Mouse (Mus musculus): ENCODE results near the gene Tvp23a.
A peak's percentile ranks its signal among the peaks of the same experiment; 100 is the strongest.

Tvp23a gene

GRCm38 (mm10) chr16:10447264-10447594 is at the start of gene Tvp23a:
TSS of gene Tvp23a (minus strand) at chr16:10447362.
- no peak for TF ChIP-seq POU5F1 (IDR thresholded peaks at IDR 0.05; ENCODE audit: borderline replicate concordance, low read length)
- no peak for TF ChIP-seq CTCF (conservative IDR thresholded peaks at IDR 0.05; ENCODE audit: low read length)
- TF ChIP-seq NANOG (IDR thresholded peaks at IDR 0.05; ENCODE audit: borderline replicate concordance, low read length), result no peak
- Histone ChIP-seq H3K9me3 (ENCODE audit: low read length) (no peaks in the 10 kb centered on the region), H3K4me1 (replicated peaks; ENCODE audit: low read depth, low read length) (peaks cover 26% of the 10 kb centered on the region), H3K36me3 (ENCODE audit: insufficient read depth, low read length) (no peaks in the 10 kb centered on the region), H3K4me3 (replicated peaks; ENCODE audit: low read length) (peak within 1 kb of the TSS; percentile 78), H3K27me3 (ENCODE audit: insufficient read depth, low read length) (no peaks in the 10 kb centered on the region)

- no peaks in the 10 kb centered on the region for H3K9me3 ChIP-seq (ENCODE audit: low read length)
- H3K4me3 ChIP-seq (replicated peaks; ENCODE audit: low read length), result no peak overlapping the region
- peaks cover 52% of the 10 kb centered on the region for H3K27me3 ChIP-seq (ENCODE audit: insufficient read depth, low read length)
- no peaks in the 10 kb centered on the region for H3K36me3 ChIP-seq (ENCODE audit: insufficient read depth, low read length)
- H3K4me1 ChIP-seq (replicated peaks; ENCODE audit: low read depth, low read length), result no peaks in the 10 kb centered on the region
- TF ChIP-seq CTCF (conservative IDR thresholded peaks at IDR 0.05; ENCODE audit: low read length) (no peak), POU5F1 (IDR thresholded peaks at IDR 0.05; ENCODE audit: borderline replicate concordance, low read length) (no peak), NANOG (IDR thresholded peaks at IDR 0.05; ENCODE audit: borderline replicate concordance, low read length) (no peak)
These were observed 48.7 kb upstream of the Tvp23a start for GRCm38 (mm10) chr16:10495824-10496298.

DNA sequence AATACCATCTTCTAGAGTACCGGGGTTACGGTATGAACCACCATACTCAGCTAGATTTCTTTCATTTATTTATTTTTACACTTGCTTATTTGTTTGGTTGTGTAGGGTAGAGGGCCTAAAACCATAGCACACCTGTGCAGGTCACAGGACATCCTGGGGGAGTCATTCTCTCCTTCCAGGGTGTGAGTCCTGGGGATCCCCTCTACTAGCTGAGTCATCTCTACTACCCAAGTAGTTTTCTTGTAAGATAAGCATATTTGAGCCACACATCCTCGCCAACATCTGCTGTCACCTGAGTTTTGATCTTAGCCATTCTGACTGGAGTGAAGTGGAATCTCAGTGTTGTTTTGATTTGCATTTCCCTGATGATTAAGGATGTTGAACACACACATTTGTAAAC is 45.4 kb upstream of the Tvp23a start:
- no peaks in the 10 kb centered on the region for H3K36me3 ChIP-seq (ENCODE audit: insufficient read depth, low read length)
- H3K27me3 ChIP-seq (ENCODE audit: insufficient read depth, low read length), result peaks cover 63% of the 10 kb centered on the region
- TF ChIP-seq POU5F1 (IDR thresholded peaks at IDR 0.05; ENCODE audit: borderline replicate concordance, low read length) (no peak), NANOG (IDR thresholded peaks at IDR 0.05; ENCODE audit: borderline replicate concordance, low read length) (no peak), CTCF (conservative IDR thresholded peaks at IDR 0.05; ENCODE audit: low read length) (no peak)
- H3K9me3 ChIP-seq (ENCODE audit: low read length), result no peaks in the 10 kb centered on the region
- no peak overlapping the region for H3K4me3 ChIP-seq (replicated peaks; ENCODE audit: low read length)
- peaks cover 13% of the 10 kb centered on the region for H3K4me1 ChIP-seq (replicated peaks; ENCODE audit: low read depth, low read length)

DNA sequence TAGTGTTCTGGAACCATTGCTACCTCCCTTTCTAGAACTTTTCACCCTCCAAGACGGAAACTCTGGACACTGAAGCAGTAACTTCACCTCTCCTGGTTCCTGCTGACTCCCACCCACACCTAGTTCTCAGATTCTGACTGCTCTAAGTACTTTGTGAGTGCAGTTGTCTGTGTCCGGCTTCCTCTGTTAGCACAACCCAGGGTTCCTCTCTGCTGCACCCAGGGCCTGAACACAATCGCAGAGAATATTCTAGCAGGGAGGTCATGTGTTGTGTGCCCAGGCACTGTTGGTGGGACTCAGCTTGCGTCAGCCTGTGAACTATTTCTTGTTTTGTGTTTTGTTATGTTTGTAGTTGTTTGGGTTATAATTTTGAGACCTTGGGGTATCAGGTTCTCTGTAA is 44.6 kb upstream of the Tvp23a start:
- TF ChIP-seq NANOG (IDR thresholded peaks at IDR 0.05; ENCODE audit: borderline replicate concordance, low read length), result no peak
- no peak for TF ChIP-seq CTCF (conservative IDR thresholded peaks at IDR 0.05; ENCODE audit: low read length)
- TF ChIP-seq POU5F1 (IDR thresholded peaks at IDR 0.05; ENCODE audit: borderline replicate concordance, low read length), result no peak
- H3K4me3 ChIP-seq (replicated peaks; ENCODE audit: low read length), result no peak overlapping the region
- peaks cover 70% of the 10 kb centered on the region for H3K27me3 ChIP-seq (ENCODE audit: insufficient read depth, low read length)
- no peaks in the 10 kb centered on the region for H3K9me3 ChIP-seq (ENCODE audit: low read length)
- peaks cover 13% of the 10 kb centered on the region for H3K4me1 ChIP-seq (replicated peaks; ENCODE audit: low read depth, low read length)
- H3K36me3 ChIP-seq (ENCODE audit: insufficient read depth, low read length), result no peaks in the 10 kb centered on the region

- Histone ChIP-seq H3K9me3 (ENCODE audit: low read length) (no peaks in the 10 kb centered on the region), H3K27me3 (ENCODE audit: insufficient read depth, low read length) (peaks cover 65% of the 10 kb centered on the region), H3K36me3 (ENCODE audit: insufficient read depth, low read length) (no peaks in the 10 kb centered on the region), H3K4me3 (replicated peaks; ENCODE audit: low read length) (no peak overlapping the region), H3K4me1 (replicated peaks; ENCODE audit: low read depth, low read length) (peaks cover 13% of the 10 kb centered on the region)
- no peak for TF ChIP-seq NANOG (IDR thresholded peaks at IDR 0.05; ENCODE audit: borderline replicate concordance, low read length)
- no peak for TF ChIP-seq CTCF (conservative IDR thresholded peaks at IDR 0.05; ENCODE audit: low read length)
- TF ChIP-seq POU5F1 (IDR thresholded peaks at IDR 0.05; ENCODE audit: borderline replicate concordance, low read length), result no peak
These were observed 43.5 kb upstream of the Tvp23a start for GRCm38 (mm10) chr16:10490503-10491150.

DNA sequence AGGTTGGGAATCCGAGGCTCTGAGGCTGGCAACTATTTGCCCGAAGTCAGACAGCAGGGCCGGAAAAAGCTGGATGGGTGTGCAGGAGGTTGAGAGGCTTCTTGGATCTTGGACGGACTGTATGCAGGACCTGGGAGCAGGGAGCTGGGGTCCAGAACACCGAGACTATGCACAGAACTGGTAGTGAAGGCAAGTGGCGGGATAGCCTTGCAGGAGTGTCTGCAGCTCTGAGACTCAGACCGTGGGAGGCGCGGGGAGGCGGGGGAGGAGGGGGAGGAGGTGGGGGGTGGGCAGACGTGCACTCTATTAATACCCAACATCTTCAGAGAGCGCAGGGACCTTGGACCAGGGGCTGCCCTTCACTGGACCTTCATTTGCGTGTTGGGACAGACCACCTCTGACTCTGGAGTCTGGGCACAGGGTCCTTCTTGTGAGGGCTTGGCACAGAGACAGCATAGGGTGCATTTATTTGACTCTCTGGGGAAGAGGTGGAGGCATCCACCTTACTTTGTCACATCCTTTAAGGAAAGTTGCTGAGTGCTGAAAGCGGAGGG is 42.8 kb upstream of the Tvp23a start:
- Histone ChIP-seq H3K4me1 (replicated peaks; ENCODE audit: low read depth, low read length) (peaks cover 13% of the 10 kb centered on the region), H3K36me3 (ENCODE audit: insufficient read depth, low read length) (no peaks in the 10 kb centered on the region), H3K4me3 (replicated peaks; ENCODE audit: low read length) (peak overlapping the region; percentile 60), H3K27me3 (ENCODE audit: insufficient read depth, low read length) (peaks cover 61% of the 10 kb centered on the region), H3K9me3 (ENCODE audit: low read length) (no peaks in the 10 kb centered on the region)
- no peak for TF ChIP-seq NANOG (IDR thresholded peaks at IDR 0.05; ENCODE audit: borderline replicate concordance, low read length)
- no peak for TF ChIP-seq POU5F1 (IDR thresholded peaks at IDR 0.05; ENCODE audit: borderline replicate concordance, low read length)
- TF ChIP-seq CTCF (conservative IDR thresholded peaks at IDR 0.05; ENCODE audit: low read length), result no peak

DNA sequence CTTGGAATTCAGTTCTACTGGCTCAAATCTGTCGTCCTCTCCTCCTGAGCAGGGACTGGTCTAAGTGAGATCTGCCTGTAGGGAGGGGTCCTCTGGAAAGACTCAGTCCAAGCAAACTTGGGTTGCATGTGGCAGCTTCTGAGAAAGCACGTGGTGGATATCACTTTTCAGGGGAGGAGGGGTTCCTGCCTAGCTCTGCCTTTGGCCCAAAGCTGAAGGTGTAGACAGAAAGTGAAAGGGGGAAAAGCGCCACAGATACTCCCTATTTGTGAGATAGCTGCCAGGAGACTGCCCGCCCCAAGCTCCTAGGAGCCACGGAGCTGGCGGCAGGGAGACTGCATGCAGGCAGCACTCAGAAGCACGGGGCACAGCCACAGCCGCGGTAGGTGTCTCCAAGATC is 42.3 kb upstream of the Tvp23a start:
- Histone ChIP-seq H3K4me1 (replicated peaks; ENCODE audit: low read depth, low read length) (peaks cover 13% of the 10 kb centered on the region), H3K4me3 (replicated peaks; ENCODE audit: low read length) (peak overlapping the region; percentile 60), H3K27me3 (ENCODE audit: insufficient read depth, low read length) (peaks cover 60% of the 10 kb centered on the region), H3K9me3 (ENCODE audit: low read length) (no peaks in the 10 kb centered on the region), H3K36me3 (ENCODE audit: insufficient read depth, low read length) (no peaks in the 10 kb centered on the region)
- TF ChIP-seq NANOG (IDR thresholded peaks at IDR 0.05; ENCODE audit: borderline replicate concordance, low read length), result no peak
- TF ChIP-seq CTCF (conservative IDR thresholded peaks at IDR 0.05; ENCODE audit: low read length), result no peak
- TF ChIP-seq POU5F1 (IDR thresholded peaks at IDR 0.05; ENCODE audit: borderline replicate concordance, low read length), result no peak

DNA sequence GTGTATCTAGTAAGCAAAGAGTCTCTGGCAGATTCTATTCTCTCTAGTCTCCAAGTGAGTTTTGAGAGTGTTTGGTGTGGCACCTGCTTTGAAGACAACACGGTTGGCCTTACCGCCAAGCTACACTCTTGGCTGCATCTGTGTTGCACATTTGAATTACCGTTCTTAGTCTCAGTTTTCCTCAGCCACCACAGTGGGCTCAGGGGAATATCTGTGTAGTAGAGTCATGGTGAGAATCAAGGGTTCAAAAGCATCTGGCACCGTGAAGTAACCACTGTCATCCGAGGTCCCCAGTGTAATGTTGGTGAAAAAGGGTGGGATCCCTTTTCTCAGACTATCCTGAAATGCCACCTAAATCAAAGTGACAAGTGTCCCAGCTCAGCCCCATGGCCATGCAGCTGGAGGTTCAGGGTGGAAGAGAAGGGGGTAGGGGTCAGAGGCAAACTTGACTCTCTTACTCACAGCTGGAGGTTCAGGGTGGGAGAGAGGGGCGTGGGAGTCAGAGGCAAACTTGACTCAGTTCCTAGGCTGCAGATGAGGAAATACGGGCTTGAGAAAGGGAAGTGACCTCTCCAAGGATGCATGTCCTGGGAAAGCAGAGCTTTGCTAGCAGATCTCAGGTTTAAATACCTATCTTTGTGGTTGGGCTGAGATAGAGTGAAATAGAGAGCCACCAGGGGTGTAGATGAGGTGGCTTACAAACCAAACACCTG is 41.8 kb upstream of the Tvp23a start:
- Histone ChIP-seq H3K4me3 (replicated peaks; ENCODE audit: low read length) (no peak overlapping the region), H3K36me3 (ENCODE audit: insufficient read depth, low read length) (no peaks in the 10 kb centered on the region), H3K9me3 (ENCODE audit: low read length) (no peaks in the 10 kb centered on the region), H3K4me1 (replicated peaks; ENCODE audit: low read depth, low read length) (peaks cover 13% of the 10 kb centered on the region), H3K27me3 (ENCODE audit: insufficient read depth, low read length) (peaks cover 59% of the 10 kb centered on the region)
- TF ChIP-seq CTCF (conservative IDR thresholded peaks at IDR 0.05; ENCODE audit: low read length), result no peak

All from E14TG2a.4 (cell line).